In the genomic region with DNA sequence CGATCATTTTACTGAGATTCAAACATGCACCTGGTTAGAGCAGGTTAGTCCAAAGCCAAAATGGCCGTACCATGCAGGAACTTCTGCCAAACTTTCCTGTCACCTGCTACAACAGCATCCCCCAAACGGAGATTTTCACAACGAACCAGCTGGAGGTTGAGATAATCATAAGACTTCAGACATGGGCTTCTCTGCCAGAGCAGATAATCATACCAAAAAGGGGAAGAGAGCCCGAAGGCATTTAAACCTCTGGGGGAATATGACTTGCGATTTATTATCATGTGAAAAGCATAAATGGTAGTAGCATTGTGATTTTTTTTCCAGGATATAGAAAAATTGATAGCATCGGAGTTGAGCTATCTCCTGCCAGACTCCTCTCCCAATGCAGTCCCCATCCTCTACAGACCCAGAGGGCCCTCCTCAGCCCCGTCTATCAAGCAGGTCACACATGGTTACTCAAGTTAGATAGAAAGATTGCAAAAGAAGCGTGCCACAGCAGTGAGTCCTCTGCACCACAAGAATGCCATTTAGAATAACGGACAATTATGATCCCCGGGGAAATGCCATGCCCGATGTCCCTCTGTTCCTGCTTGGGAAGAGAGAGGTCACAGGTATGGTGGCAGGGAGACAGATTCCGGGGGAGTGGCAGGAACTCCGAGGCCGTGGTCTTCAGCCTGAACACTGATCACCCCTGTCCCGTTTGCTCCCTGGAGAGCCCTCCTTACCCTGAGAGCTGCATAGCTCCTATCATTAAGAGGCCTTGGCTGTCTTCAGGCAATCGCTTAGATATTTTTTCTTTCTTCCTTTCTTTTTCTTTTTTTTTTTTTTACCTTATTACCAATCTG, we compare ENCODE assay signal across 22 mouse cellular contexts.
A peak's percentile ranks its signal among the peaks of the same experiment; 100 is the strongest.
DNase-seq lines count a peak whose midpoint lies in the region; ATAC-seq lines count a peak whose summit lies in the region.
"Had no signal": no experiment of that assay in that cellular context is flagged by ENCODE, and none has a peak within 500 bp of the region (broad histone marks: within the 10 kb centered on the region; RNA-seq: fewer than 3 reads in every experiment).

No protein-coding gene starts in this region.

- no peak overlapping the region for H3K4me3 ChIP-seq in midbrain, embryonic 14.5 days (replicated peaks; ENCODE audit: low read depth, low read length)
- H3K4me3 ChIP-seq in midbrain, embryonic 10.5 days: no peak overlapping the region
- H3K4me3 ChIP-seq in liver, embryonic 16.5 days (ENCODE audit: low read depth, low read length): no peak overlapping the region
- H3K4me3 ChIP-seq: embryonic facial prominence, embryonic 10.5 days; forebrain, embryonic 12.5 days; heart, embryonic 15.5 days; limb, embryonic 15.5 days; stomach, embryonic 15.5 days had no signal

- no peak overlapping the region for H3K27ac ChIP-seq in midbrain, embryonic 14.5 days (replicated peaks; ENCODE audit: low read depth, low read length)
- H3K27ac ChIP-seq in midbrain, embryonic 10.5 days (replicated peaks): no peak overlapping the region
- no peak overlapping the region for H3K27ac ChIP-seq in liver, embryonic 16.5 days (ENCODE audit: low read length)
- H3K27ac ChIP-seq: embryonic facial prominence, embryonic 10.5 days; forebrain, embryonic 12.5 days; heart, embryonic 15.5 days; hindbrain, postnatal 0 days; kidney, postnatal 0 days; limb, embryonic 15.5 days; stomach, embryonic 15.5 days had no signal

- H3K27me3 ChIP-seq in midbrain, embryonic 14.5 days (ENCODE audit: control insufficient read depth, insufficient read depth, low read length): no peaks in the 10 kb centered on the region
- H3K27me3 ChIP-seq in midbrain, embryonic 10.5 days (ENCODE audit: low read depth, poor library complexity, severe bottlenecking): no peaks in the 10 kb centered on the region
- no peaks in the 10 kb centered on the region for H3K27me3 ChIP-seq in liver, embryonic 16.5 days (ENCODE audit: control insufficient read depth, insufficient read depth, low read depth, low read length)
- H3K27me3 ChIP-seq: forebrain, embryonic 12.5 days; heart, embryonic 15.5 days; stomach, embryonic 15.5 days had no signal

- peak; percentile 52 for DNase-seq in midbrain, embryonic 14.5 days
- DNase-seq in midbrain, embryonic 10.5 days (ENCODE audit: low spot score): no peak
- peak; percentile 58 for DNase-seq in Muller cell, postnatal 12 days (ENCODE audit: inconsistent ontology term)
- no peak for DNase-seq in neural tube, embryonic 10.5 days (ENCODE audit: extremely low spot score, low spot score)
- no peak for DNase-seq in left cerebral cortex, postnatal 14 days (ENCODE audit: low spot score in 2 of 2)
- DNase-seq: cerebellum, adult 8-10 months; heart, adult 18-20 months; heart, postnatal 4 days; layer of hippocampus, postnatal 36 days; right cerebral cortex, postnatal 25 days; thymus, adult 18-20 months had no signal

- intact Hi-C loops in left cerebral cortex, postnatal 14 days (cut with DNase I): no loop called here

- no peaks in the 10 kb centered on the region for H3K36me3 ChIP-seq in midbrain, embryonic 14.5 days (ENCODE audit: control insufficient read depth, insufficient read depth, low read length)
- H3K36me3 ChIP-seq in midbrain, embryonic 10.5 days: no peaks in the 10 kb centered on the region
- H3K36me3 ChIP-seq in liver, embryonic 16.5 days (ENCODE audit: control insufficient read depth, insufficient read depth): no peaks in the 10 kb centered on the region
- H3K36me3 ChIP-seq: embryonic facial prominence, embryonic 10.5 days; forebrain, embryonic 12.5 days; heart, embryonic 15.5 days; limb, embryonic 15.5 days; stomach, embryonic 15.5 days had no signal

- H3K9me3 ChIP-seq in midbrain, embryonic 14.5 days (ENCODE audit: control insufficient read depth, low read length): no peaks in the 10 kb centered on the region; the same call in 1 of the 2 replicates
- H3K9me3 ChIP-seq in midbrain, embryonic 10.5 days (replicated peaks): peaks cover 6% of the 10 kb centered on the region; the same call in 1 of the 2 replicates
- H3K9me3 ChIP-seq in liver, embryonic 16.5 days (replicated peaks; ENCODE audit: control insufficient read depth, low read length): no peaks in the 10 kb centered on the region
- H3K9me3 ChIP-seq: forebrain, embryonic 12.5 days; heart, embryonic 15.5 days; limb, embryonic 15.5 days; stomach, embryonic 15.5 days had no signal

- peaks cover 4% of the 10 kb centered on the region; the same call in 1 of the 2 replicates for H3K4me1 ChIP-seq in midbrain, embryonic 14.5 days (ENCODE audit: control insufficient read depth, insufficient read depth, low read length)
- no peaks in the 10 kb centered on the region for H3K4me1 ChIP-seq in midbrain, embryonic 10.5 days
- no peaks in the 10 kb centered on the region for H3K4me1 ChIP-seq in liver, embryonic 16.5 days (ENCODE audit: control insufficient read depth, low read depth, low read length)
- H3K4me1 ChIP-seq: forebrain, embryonic 12.5 days; heart, embryonic 15.5 days; limb, embryonic 15.5 days; stomach, embryonic 15.5 days had no signal

- ATAC-seq in midbrain, embryonic 14.5 days (ENCODE audit: low FRiP score, low TSS enrichment): no peak; the same call in 1 of the 2 replicates
- 0 out of 2 replicates have a peak, but pooled peaks have one; percentile 35 for ATAC-seq in liver, embryonic 16.5 days (ENCODE audit: low read depth)
- ATAC-seq in cerebellum, adult (ENCODE audit: insufficient number of reproducible peaks, low FRiP score, low TSS enrichment): no peak
- ATAC-seq: hindbrain, postnatal 0 days; intestine, postnatal 0 days; lung, postnatal 0 days had no signal

- H3K9ac ChIP-seq in midbrain, embryonic 14.5 days (replicated peaks; ENCODE audit: low read length): no peak overlapping the region
- H3K9ac ChIP-seq in liver, embryonic 16.5 days (ENCODE audit: low read depth, low read length): no peak overlapping the region
- H3K9ac ChIP-seq: forebrain, embryonic 12.5 days; heart, embryonic 15.5 days; limb, embryonic 15.5 days; stomach, embryonic 15.5 days had no signal

- WGBS in midbrain, embryonic 14.5 days: 62% methylated on average over 17 of the region's 17 CpGs
- WGBS in midbrain, embryonic 10.5 days: 83% methylated on average over 17 of the region's 17 CpGs
- WGBS in liver, embryonic 16.5 days (ENCODE audit: insufficient replicate concordance): 31% methylated on average over 17 of the region's 17 CpGs

- H3K4me2 ChIP-seq in midbrain, embryonic 14.5 days (ENCODE audit: low read length): no peak overlapping the region
- H3K4me2 ChIP-seq in liver, embryonic 16.5 days (ENCODE audit: low read depth, low read length): no peak overlapping the region
- H3K4me2 ChIP-seq: forebrain, embryonic 12.5 days; heart, embryonic 15.5 days; limb, embryonic 15.5 days; stomach, embryonic 15.5 days had no signal

Comparison
In these comparisons a context has a peak if more than half of its experiments do, and no peak if none do; other contexts are left out.
1. DNase-seq: peak in midbrain, embryonic 14.5 days (single experiment) and Muller cell, postnatal 12 days (single experiment); none in midbrain, embryonic 10.5 days (single experiment), neural tube, embryonic 10.5 days (single experiment) and left cerebral cortex, postnatal 14 days (0 of 2).